Mouse (Mus musculus) bone marrow macrophage, adult 2 months (primary cell): ENCODE results near the gene Pik3r2. TPM values are rescaled to one million over a fixed set of nuclear protein-coding genes. Genes with fewer than 3 reads are reported as not detected.
A peak's percentile ranks its signal among the peaks of the same experiment; 100 is the strongest.

ENCODE experiments used
- H3K27ac ChIP-seq: 2 replicates; pipeline ENCODE4 v1.5.1; 2012; ENCODE audit warnings: low read depth, low read length; ENCODE audit not compliant: insufficient read depth
- H3K4me1 ChIP-seq: 2 replicates; pipeline ENCODE4 v1.6.1; 2012; ENCODE audit warnings: low read length; ENCODE audit not compliant: control insufficient read depth, insufficient read depth
- H3K4me3 ChIP-seq: 2 replicates; pipeline ENCODE4 v1.5.1; 2012; ENCODE audit warnings: mild to moderate bottlenecking, low read length, moderate library complexity; ENCODE audit not compliant: insufficient read depth
- CTCF ChIP-seq: IDR thresholded peaks from 2 replicates; pipeline ENCODE4 v1.5.1; 2012; ENCODE audit warnings: low read depth, mild to moderate bottlenecking, low read length, moderate library complexity
- POLR2A ChIP-seq: IDR thresholded peaks from 2 replicates; pipeline ENCODE4 v1.6.1; 2012; ENCODE audit warnings: mild to moderate bottlenecking, low read depth, low read length, borderline replicate concordance
- polyA plus RNA-seq: library from polyadenylated mRNA; stranded (reverse); fragments of >200 nt; gene quantifications from 2 replicates; pipeline ENCODE4 v1.2.4, GENCODE M21; 2012; ENCODE audit not compliant: missing spikeins, insufficient read depth, insufficient read length

Pik3r2 gene
- polyA plus RNA-seq, 1 experiment, result 27.5 TPM

- peaks cover 5% of the 10 kb centered on the region; the same call in 1 of the 2 replicates for H3K4me1 ChIP-seq
- TF ChIP-seq CTCF, result no peak
- no peak for TF ChIP-seq POLR2A
- no peak overlapping the region for H3K27ac ChIP-seq
- peak overlapping the region; percentile 54 for H3K4me3 ChIP-seq
These were observed 32.6 kb downstream of the Pik3r2 start for GRCm38 (mm10) chr8:70743656-70744590.

DNA sequence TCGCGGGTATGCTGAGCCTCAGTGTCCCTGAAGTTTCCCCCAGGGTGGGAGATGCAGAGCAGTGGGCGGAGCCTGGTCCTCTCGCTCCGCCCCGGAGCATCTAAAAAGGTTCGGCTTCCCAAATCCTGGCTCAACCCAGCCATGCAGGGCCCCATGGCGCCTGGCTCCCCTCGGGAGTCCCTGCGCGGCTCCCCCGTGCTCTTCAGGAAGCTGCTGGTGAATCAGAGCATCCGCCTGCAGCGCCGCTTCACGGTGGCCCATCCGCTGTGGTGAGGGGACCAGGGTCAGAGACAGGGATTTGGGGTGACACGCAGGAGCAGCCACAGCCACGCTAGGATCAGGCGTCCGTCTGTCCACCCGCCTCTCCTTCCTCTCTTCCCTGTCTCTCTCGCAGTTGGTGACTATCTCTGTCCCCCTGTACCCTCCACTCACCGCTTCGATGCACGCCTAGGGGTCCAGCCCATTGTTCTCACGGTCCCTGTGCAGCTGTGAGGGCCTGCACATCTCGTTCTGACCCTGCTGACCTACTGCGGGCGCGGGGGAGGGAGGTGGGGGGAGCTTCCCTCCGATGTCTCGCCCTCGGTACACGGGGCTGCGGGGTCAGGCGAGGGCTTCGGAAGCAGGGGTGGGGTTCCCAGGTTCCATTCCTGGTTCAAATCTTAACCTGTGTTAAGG, 33.4 kb downstream of the Pik3r2 start:
- H3K27ac ChIP-seq, result no peak overlapping the region
- H3K4me1 ChIP-seq, result peaks cover 5% of the 10 kb centered on the region; the same call in 1 of the 2 replicates
- no peak for TF ChIP-seq POLR2A
- no peak for TF ChIP-seq CTCF
- H3K4me3 ChIP-seq, result peak overlapping the region; percentile 54

- Histone ChIP-seq H3K4me3 (no peak overlapping the region), H3K4me1 (peaks cover 5% of the 10 kb centered on the region; the same call in 1 of the 2 replicates), H3K27ac (no peak overlapping the region)
- TF ChIP-seq POLR2A, result no peak
- TF ChIP-seq CTCF, result no peak
These were observed 34.3 kb downstream of the Pik3r2 start for GRCm38 (mm10) chr8:70742176-70742575.

DNA sequence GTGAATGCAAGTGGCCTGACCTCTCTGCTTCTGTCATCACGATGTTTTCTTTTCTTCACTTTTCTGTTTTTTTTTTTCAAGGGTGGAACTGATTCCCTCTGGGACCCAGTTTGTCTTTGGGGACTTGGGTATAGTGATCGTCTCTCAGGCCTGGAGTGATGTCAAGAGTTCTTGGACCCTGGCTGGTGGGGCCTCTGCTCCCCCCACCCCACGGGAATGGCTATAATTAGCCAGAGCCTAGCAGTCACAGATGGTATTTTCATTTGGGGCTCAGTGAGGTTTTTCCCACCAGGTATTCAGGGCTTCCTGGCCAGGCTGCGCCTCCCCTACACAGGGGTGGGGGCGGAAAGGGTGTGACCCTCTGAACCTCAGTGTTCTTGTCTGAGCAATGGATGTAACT, 34.9 kb downstream of the Pik3r2 start:
- H3K4me1 ChIP-seq, result peaks cover 5% of the 10 kb centered on the region; the same call in 1 of the 2 replicates
- H3K27ac ChIP-seq, result no peak overlapping the region
- TF ChIP-seq POLR2A, result no peak
- TF ChIP-seq CTCF, result no peak
- no peak overlapping the region for H3K4me3 ChIP-seq

DNA sequence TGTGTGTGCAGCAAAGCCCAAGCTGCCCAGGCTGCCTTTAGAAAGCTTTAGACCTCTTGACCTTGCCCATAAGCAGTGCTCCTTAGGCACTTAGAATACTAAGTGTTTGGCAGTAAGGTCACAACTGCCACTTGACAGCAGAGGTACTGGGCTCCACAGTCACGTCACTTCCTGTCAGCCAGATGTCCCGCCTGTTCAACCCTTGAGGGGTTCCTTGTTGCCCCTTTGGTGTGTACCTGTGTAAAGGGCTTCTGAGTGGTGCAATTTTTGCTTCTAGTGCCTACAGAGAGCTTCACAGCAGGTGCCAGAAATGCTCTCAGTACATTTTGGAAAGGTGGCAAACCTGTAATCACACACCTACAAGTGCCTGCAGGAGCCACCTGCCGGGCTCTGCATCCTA, 38.3 kb downstream of the Pik3r2 start:
- no peak overlapping the region for H3K4me3 ChIP-seq
- no peaks in the 10 kb centered on the region for H3K4me1 ChIP-seq
- TF ChIP-seq CTCF, result no peak
- H3K27ac ChIP-seq, result no peak overlapping the region

GRCm38 (mm10) chr8:70737705-70738104, 38.8 kb downstream of the Pik3r2 start:
- Histone ChIP-seq H3K4me3 (no peak overlapping the region), H3K4me1 (no peaks in the 10 kb centered on the region), H3K27ac (no peak overlapping the region)
- TF ChIP-seq POLR2A (no peak), CTCF (no peak)

DNA sequence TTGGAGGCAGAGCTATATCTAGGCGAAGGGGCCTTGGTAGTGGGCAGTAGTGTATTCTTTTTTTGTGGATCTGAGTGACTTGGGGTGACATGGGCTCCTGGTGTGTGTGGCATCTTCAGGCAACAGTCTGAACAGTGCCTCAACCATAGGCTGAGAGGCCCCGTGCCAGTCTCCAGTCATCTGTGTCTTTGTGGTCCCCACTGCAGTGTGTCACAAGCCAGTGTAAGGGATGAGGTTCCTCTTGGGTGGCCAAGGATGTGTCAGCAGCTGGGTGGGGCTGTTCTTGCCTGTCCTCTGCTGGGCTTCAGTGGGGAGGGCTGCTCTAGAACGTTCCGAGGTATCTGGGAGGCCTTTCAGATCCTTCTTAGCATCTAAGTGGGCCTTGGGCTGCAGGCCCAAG, 45.6 kb downstream of the Pik3r2 start:
- Histone ChIP-seq H3K27ac (no peak overlapping the region), H3K4me3 (no peak overlapping the region), H3K4me1 (no peaks in the 10 kb centered on the region)
- TF ChIP-seq CTCF (no peak), POLR2A (no peak)

- H3K4me3 ChIP-seq, result peak overlapping the region; percentile 13; the same call in 1 of the 2 replicates
- H3K27ac ChIP-seq, result no peak overlapping the region
- TF ChIP-seq POLR2A, result no peak
- no peak for TF ChIP-seq CTCF
These were observed 46.6 kb downstream of the Pik3r2 start for GRCm38 (mm10) chr8:70729808-70730475.

GRCm38 (mm10) chr8:70726721-70727120, 49.8 kb downstream of the Pik3r2 start:
- no peak for TF ChIP-seq CTCF
- TF ChIP-seq POLR2A, result no peak
- Histone ChIP-seq H3K27ac (no peak overlapping the region), H3K4me3 (no peak overlapping the region), H3K4me1 (no peaks in the 10 kb centered on the region)

More at GRCm38 (mm10) chr8:70729808-70730475, 46.6 kb downstream of the Pik3r2 start:
- no peaks in the 10 kb centered on the region for H3K4me1 ChIP-seq

DNA sequence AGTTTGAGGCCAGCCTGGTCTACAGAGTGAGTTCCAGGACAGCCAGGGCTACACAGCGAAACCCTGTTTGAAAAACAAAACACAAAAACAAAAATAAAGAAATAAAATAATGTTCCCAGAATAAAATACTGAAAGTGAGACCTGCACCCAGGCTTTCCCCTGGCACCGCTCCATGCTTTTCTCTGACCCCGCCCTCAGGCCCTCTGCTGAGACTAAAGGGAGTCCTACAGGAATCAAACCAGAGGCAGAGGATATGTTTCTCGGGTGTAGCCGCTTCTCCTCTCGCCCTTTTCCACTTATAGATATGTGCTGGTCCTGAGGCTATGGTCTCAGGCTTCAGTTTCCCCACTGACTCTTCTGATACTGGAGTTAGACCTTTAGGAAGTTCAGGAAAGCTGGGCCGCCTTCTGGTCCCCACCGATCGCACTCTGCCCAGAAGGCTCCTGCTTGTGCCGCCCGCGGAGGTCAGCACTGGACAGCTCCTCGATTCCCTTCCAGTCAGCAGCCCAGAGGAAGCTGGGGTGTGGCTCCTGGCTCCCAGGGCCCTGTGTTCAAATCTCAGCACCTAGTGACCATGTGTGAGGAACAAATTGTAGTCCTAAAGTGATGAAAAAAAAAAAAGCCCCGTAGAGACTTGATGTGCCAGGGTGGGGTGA, 50.6 kb downstream of the Pik3r2 start:
- Histone ChIP-seq H3K4me3 (no peak overlapping the region), H3K27ac (no peak overlapping the region), H3K4me1 (no peaks in the 10 kb centered on the region)
- no peak for TF ChIP-seq CTCF
- no peak for TF ChIP-seq POLR2A
